Mouse (Mus musculus) embryo, embryonic 10.5 days (tissue): ENCODE measurements at regions not wholly inside any gene's neighbourhood (a gene's known extent, or its start where the extent isn't known, plus 50 kb on each side); places are given as distances from the start of the nearest gene placed in this dataset.

ENCODE experiments used
- DNase-seq: peaks from one replicate; pipeline ENCODE4 v3.0.0-alpha.2; 2015; ENCODE audit warnings: low spot score

DNA sequence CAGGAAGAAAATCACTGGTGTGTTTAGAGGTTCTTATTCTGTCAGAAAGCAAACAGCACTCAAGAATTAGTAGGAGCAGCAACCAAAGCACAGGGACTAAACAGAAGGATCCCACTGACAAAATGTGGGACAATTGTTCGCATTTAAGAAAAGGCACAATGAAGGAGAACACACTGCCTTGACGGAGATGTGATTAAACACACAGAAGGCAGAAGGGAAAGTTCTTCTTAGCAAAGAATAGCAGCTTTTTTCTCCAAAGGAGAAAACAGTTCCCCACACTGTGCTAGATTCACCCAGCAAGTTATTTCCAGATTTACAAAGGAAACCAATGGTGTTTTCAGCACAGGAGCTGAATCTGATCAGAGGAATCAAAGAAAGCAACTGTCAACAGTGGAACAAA lies 316.5 kb downstream of the Nsun3 start:
- no peak for DNase-seq

DNA sequence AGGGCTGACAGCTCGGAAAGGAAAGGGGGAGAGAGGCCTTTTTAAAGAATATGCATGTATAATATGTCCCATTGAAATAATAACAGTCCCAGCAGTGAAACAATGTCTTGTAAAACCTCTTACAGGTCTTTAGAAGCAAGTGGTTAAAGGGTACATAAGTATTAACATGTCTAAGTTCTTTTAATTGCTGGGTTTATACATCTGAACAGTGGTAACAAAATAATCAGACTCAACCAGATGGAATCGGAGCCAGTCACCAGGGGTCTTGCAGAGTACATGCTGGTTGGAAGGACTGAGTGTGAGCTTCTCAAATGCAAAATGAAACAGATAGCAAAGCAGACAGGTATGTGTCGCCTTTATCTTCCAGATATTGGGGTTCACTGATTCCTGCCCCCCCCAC lies 317.3 kb downstream of the Nsun3 start:
- no peak for DNase-seq

DNA sequence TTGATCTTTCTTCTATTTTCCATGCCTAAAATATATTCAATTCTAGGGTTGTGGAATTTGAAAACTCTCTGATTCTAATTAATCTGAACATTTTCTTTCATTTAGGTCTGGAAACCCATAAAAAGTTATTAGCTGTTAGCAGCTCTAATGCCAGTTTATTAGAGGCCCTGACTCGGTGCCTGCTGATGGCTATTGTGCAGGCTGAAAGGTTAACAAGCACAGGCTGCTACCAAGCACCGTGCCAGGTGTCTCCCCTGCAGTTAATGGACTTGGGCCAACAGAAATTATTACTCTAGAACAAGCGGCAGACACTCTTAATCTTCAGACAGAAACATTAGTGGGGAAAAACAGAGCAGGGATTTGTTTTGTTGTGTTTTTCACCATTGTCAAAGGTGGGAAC lies 317.8 kb downstream of the Nsun3 start:
- peak; percentile 14 for DNase-seq

DNA sequence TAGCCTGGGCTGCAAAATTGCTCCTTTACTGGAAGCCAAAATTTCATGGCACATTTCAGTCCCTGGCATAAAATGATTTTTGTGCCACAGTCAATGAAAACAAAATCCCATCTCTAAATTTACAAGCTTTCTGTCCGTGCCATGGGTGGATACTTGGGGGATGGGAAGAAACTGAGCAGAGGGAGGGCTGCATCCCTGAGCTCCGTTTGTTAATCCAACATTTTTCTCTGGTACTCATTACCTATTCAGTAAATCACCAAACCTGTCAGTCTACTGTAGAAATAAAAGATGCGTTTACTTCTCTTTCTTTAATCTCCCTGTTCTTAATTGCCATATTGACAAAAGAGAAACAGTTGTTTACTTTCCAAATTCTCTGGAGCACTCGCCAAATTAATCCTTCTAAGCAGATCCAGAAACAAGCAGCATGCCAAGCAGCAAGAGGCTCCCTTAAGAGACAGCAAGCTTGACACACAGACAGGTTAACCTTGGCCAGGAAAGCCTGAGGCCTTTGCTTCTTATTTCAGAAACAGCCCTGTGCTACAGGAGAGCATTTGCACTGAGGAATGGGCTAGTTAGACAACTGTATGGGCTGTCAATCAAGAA lies 326.6 kb downstream of the Nsun3 start:
- no peak for DNase-seq

DNA sequence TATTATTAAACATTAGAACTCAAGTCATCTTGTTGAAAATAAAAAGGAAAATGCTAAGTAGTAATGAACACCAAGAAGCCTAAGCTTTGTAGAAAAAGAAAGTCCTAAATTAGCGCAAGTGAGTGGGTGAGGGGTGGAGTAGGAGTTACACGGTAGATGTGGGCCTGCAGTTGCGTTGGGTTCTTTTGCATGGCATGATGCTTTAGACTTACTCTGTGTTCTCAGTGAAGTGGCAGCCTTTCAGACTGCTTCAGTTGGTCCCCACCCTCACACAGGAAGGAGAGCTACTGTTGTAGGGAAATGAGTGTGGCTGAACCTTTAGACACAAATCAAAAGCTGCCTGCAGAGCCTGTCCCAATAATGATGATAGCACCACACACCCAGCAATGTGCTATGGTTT lies 336.9 kb downstream of the Nsun3 start:
- DNase-seq = no peak

DNA sequence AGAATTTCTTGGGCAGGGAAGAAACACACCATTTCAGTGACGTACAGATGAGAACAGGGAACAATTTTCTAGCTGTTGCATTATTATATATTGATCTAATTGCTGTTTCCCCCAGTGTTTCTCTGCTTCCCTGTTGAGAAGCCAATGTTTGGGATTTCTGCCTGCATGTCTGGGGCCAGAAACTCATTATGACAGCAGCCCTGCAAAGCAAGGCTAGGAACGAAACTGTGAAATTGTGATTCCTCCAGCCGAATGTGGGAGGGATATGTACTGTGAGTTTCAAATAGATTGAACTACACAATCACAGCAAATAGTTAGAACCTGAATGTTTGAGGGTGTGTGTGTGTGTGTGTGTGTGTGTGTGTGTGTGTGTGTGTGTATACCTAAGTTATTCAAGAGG lies 339.2 kb downstream of the Nsun3 start:
- no peak for DNase-seq

DNA sequence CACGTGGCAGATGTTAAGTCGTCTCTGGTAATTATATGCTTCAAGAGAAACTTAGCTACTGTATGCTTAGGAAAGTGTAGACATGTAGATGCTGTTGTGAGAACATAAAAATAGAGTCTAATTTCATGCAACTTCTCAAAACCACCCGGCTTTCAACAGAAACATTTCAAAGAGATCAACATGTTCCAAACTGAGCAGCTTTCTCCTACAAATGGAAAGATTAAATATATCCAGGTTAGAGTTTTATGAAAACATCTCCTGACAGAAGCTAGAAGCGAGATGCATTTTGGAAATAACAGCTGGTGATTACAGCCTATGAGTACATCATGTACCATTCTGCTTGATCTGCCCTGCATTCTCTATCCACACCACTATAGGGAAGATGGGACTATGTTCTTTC lies 345.4 kb downstream of the Nsun3 start:
- no peak for DNase-seq

DNA sequence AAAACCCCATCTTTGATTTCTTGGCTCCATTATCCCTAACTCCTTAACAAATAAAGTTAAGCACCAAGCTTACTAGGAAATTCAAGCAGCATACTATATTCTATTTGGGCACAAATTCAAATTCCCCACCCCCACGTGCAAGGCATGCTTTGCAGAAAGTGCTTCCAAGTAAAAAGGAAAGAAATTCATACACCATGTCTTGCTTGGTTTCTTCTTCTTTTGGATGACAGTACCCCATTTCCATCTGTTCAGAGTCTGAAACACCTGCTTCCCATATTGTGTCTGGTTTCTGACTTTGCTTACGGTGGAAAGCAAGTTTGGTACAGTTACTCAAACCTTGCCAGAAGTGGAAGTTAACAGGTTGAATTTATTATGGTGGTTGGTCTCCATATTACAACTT lies 353.5 kb downstream of the Nsun3 start:
- no peak for DNase-seq

DNA sequence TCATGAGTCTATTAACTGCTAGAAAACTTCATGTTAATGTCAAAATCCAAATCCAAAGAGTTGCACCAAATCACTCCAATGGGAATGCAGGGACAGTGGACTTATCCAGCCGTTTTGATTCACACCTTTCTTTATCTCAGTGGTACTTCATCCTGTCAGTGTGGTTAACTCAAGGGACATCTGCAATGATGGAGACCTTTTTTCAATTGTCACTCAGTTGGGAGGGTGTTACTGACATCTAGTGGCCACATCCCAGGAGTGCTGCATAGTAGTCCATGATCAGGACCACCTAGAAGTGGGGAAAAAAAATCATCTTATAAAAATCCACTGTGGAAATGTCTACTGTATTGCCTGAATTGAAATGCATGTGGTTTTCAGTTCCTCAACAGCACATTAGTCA lies 372.1 kb downstream of the Nsun3 start:
- DNase-seq = peak; percentile 67

DNA sequence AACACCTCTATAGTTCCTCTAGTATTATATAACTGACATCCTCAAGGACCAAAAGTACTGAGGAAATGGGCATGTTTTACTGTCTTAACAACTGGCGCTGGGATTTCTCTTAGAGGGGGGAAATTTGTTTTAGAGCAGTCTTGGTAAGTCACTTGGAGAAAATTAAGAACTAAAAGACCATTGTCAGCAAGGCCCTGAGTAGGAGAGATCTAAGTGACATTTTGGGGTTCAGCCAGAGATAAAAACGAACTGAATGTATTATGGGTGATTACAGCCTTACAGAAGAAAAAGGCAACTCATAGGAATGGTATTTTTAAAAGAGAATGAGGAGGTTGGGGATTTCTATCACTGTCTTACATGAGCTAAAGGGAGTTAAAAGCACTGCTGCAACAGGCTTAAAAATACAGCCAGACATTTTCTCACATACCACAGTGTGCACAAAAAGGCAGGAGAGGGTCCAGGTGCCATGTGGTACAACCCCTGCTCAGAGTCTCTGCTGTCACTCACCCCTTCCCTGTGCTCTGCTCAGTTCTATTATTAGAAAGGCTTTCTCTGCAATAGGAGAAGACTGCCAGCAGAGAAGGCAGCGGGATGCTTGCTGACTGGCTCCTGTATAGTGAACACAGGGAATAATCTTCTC lies 379.0 kb downstream of the Nsun3 start:
- DNase-seq = no peak

DNA sequence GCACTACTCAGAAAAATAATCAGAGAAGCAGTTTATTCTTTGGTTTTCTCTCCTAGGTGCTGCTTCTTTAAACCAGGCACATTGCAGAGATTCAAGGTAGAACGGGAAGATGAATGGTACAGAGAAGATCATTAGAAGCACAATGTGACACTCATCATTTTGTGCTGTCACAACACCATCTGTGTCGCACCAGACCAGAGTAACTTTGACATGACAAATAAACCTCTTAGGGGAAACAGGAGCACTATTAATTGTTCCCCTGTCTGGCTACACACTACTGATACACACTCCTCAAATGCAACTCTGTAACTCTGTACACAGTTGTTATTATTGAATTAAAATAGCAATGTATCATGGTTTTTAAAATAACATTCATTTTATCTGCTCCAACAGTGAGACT lies 380.2 kb downstream of the Nsun3 start:
- no peak for DNase-seq

DNA sequence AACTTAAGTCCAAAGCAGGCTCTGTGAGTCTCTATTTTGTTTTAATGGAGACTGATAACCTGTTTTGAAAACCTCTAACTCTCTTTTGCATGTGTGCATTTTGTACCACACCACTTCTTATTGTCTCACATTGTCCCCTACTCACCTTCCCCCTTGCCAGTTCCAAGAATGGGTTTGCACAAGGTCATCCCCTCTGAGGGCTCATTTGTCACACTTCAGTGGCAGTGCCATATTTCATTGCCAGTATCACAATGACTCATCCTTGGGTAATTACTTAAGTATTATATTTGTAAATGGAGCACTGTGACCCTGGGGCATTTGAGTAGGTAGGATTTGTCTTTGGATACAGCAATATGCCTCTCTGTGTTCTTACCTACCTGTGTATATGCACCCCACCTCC lies 429.3 kb downstream of the Nsun3 start:
- no peak for DNase-seq

DNA sequence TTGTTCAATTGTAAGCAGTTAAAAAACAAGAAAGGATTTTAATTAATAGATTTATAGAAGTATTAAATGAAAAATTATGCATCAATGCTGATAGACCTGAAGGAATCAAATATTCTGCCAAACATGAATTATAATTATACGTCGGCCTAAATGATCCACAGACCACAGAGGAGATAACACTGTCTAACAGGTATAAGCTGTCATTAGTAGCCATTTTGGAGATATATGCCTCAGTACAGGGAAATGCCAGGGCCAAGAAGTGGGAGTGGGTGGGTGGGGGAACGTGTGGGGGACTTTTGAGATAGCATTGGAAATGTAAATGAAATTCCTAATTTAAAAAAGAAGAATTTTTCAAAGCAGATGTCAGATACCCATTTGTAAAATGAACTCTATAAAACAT lies 430.3 kb downstream of the Nsun3 start:
- no peak for DNase-seq

DNA sequence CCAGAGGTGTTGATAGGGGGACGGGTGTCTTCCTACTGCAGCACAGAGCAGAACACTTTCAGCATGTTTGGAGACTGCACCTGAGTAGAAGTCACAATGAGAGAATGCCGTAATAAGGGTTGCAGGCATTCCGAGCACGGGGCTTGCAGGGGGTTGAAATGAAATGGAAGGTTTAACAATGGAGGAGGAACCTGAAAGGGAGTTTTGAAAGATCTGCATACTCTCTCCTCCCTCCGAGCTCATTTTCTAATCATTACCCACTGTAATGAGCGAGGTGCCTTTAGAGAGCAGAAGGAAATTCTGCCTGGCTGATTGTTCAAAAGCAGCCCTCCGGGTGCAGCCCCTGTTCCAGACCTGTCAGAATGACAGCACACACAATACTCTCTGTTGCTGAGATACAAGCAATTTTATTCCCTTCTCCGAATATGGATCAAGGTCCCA lies 430.8 kb downstream of the Nsun3 start:
- DNase-seq = peak; percentile 24

DNA sequence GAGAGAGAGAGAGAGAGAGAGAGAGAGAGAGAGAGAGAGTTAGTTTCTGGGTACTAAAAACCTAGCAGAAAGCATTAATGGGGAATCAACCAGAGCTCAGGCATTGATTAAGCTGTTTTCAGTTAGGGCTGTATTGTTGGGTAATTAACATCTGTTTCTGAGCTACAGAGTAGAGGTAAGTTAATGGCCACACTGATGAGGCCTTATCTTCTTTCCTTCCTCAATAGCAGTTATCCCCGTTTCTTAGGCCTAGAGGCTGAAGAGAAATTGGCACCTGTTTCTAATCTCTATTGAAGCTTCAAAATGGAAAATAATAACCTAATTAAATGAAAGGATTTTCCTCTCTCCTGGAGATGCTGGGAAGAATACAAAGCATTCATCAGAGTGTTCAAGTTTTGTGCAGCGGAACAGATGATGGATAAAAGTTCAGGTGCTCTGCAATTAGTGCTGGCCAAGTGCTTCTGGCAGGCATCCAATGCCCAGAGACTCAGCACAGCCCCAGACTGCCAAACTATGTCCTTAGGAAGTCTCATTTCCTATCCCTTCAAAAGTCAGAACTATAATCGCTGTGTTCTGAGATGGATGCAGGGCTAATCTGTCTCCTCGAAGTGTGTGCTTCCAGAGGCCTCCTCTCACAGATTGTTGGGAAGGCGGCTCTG lies 459.1 kb downstream of the Nsun3 start:
- DNase-seq = no peak

DNA sequence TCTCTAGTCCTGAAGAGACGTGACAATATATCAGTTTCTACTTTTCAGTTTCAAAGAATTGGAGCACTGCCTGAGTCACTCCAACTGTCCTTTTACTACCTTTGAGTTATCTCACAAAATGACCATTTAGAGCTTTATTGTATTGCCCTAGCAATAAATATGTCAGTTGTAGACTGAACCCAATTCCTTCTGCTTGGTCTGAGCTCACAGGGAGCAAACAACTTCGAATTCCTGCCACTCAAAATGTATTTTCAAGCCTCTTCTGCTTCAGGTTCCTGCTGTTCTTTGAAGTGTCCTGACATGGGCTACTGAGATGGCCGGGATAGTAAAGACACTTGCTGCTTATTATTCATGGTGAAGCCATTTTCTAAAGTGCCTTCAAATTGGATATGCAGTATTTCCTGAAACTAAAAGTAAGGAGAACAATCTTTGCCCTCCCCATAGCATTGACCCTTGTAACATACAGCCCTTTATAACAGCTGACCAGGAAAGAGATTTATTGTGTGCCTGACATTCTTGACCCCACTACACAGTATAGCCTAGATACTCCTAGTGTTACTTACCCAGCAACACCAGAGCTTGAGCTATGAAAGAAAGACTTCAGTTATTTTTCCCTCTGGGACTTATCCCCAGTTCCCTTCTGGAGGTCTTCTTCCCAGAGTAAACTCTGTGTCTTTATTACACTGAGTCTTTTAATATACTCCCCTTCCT lies 460.9 kb downstream of the Nsun3 start:
- DNase-seq = peak; percentile 33

DNA sequence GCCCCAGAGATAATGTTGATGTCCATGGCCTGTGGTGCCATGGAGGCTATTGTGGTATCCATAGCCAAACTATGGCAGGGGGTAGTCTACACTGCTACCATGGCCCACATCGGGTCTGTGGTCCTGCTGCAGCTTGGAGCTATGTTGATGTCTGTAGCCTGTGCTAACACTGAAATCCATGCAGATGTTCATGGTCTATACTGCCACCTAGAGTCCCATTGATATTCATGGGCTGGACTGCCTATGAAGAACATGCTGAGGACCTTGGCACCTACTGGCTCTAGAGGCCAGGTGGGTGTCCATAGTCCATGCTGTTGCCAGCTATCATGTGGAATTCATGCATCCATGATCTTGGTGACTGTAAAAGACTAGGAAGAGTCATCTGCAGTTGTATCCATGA lies 463.8 kb downstream of the Nsun3 start:
- DNase-seq = peak; percentile 21

DNA sequence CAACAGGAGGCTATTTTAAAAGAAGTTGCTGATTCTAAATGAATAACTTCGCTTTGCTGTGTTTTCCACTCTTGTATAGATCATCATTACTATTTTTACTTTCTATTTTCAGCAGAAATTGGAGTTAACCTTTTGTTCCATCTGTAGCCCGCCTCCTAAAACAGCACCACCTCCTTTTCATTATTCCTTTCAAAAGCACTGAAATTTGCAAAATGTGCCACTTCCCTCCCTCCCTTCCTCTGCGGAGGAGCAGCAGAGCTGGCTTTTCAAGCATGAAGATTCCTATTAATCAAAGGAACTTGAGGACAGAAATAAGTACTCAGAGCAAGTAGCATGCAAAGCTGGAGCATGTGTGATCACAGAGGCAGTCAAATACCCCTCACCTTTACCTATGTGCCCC lies 497.7 kb downstream of the Nsun3 start:
- DNase-seq = no peak
